Mouse (Mus musculus) inflammation-experienced regulatory T-cells, adult 16 weeks (primary cell): ENCODE data around the gene Pigb. TPM values are rescaled to one million over a fixed set of nuclear protein-coding genes. Genes with fewer than 3 reads are reported as not detected.

Experiments
- polyA plus RNA-seq: library from polyadenylated mRNA; unstranded; fragments of 100-300 nt; shearing (Covaris generic); gene quantifications from one replicate; pipeline ENCODE4 v1.2.1, GENCODE M21; 2017

Pigb gene
- 34.4 TPM for polyA plus RNA-seq

GRCm38 (mm10) chr9:73040080-73040479 lies at the start of gene Pigb:
Gene Pigb (minus strand): TSS chr9:73040378.

GRCm38 (mm10) chr9:73044146-73045079 lies 4.2 kb upstream of the Pigb start, which contains the start of gene Rab27a:
Gene Rab27a (plus strand): TSS chr9:73044854.

GRCm38 (mm10) chr9:72985250-72986220 lies 54.6 kb downstream of the Pigb start, which contains the start of the genes Ccpg1os and Ccpg1:
Gene Ccpg1os (minus strand): TSS chr9:72985382.
Gene Ccpg1 (plus strand): TSS chr9:72985429.

GRCm38 (mm10) chr9:72958521-72959450 lies 81.4 kb downstream of the Pigb start, which contains the start of the genes Dyx1c1 and Gm44503:
Gene Dyx1c1 (plus strand): TSS chr9:72958785.
Gene Gm44503 (plus strand): TSS chr9:72958852.

Other genes with a start within 250 kb of the Pigb start
- gene Prtg, start 233.5 kb downstream of the Pigb start, polyA plus RNA-seq: not detected
- gene Pygo1, start 114.7 kb downstream of the Pigb start, polyA plus RNA-seq: not detected
- 2.2 TPM for gene Dyx1c1, start 81.6 kb downstream of the Pigb start, polyA plus RNA-seq
- not detected for gene Gm44503, start 81.5 kb downstream of the Pigb start, polyA plus RNA-seq
- gene Ccpg1os, start 55.0 kb downstream of the Pigb start, polyA plus RNA-seq: 8.5 TPM
- gene Ccpg1, start 54.9 kb downstream of the Pigb start, polyA plus RNA-seq: 129 TPM
- gene Rab27a, start 4.5 kb upstream of the Pigb start, polyA plus RNA-seq: 51.8 TPM
- gene Khdc3, start 61.5 kb upstream of the Pigb start, polyA plus RNA-seq: not detected
- not detected for gene Gm20509, start 62.1 kb upstream of the Pigb start, polyA plus RNA-seq
- 76.9 TPM for gene Rsl24d1, start 73.0 kb upstream of the Pigb start, polyA plus RNA-seq